Mouse (Mus musculus) left cerebral cortex, adult 9 months (tissue): Measurements from ENCODE around the gene Ralgps2.

Experiments used
- DNase-seq, 2 experiments: peaks; one replicate each; pipeline ENCODE4 v3.0.0; 2022; ENCODE audit warnings: low spot score in 2 of 2

Gene Ralgps2

DNA sequence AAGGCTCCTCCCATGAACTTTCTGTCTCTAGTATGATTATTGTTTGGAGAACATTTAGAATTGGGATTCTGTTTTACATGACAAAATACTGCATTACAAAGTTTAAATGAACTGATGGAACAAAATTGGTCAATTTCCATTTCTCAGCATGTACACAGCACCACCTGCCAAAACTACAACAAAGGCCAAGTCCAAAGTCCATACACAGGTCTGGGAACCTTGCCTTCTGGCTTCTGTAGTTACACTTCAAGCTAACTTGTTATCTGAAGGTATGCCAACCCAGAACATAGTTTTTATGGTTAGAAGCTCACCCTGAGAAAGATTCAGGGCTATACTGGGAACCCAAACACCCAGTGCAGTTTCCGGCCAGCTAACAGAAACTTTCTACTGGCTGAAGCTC is 120.2 kb downstream of the Ralgps2 start:
- no peak for DNase-seq

DNA sequence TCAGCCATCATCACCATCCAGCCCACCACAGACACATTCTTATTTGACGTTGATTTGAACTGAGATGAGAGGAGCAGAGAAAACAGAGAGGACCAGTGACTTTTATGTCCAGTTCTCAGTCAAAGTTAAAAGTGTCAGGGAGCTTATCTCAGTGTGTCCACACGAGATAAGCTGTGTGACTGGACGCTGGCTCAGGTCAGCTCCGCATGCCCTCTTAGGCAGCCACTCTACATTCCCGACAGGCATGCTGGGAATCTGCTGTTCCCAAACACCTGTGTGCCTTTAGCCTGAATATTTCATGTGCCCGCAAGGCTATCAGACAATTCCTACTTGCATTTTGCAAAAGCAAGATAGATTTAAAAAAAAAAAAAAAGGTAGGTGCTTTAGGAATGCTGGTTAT is 125.9 kb downstream of the Ralgps2 start:
- DNase-seq = no peak

DNA sequence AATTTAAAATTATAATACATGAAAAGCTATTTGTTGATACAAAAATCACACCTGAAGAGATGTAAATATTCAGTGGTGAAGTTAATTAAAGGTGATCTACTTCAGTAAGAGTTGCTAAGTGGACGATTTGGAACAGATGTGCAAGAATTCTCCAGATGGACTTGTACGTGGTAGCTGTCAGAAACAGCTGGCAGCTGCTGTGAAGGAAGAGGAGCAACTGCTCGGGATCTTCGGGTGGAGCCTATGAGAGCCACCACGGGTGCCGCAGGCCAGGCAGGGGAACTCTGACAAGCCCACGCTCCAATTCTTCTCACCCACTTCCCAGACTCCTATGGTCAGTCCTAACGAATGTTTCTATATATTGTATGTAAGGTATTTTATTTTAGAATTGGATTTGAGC is 126.7 kb downstream of the Ralgps2 start:
- no peak for DNase-seq

DNA sequence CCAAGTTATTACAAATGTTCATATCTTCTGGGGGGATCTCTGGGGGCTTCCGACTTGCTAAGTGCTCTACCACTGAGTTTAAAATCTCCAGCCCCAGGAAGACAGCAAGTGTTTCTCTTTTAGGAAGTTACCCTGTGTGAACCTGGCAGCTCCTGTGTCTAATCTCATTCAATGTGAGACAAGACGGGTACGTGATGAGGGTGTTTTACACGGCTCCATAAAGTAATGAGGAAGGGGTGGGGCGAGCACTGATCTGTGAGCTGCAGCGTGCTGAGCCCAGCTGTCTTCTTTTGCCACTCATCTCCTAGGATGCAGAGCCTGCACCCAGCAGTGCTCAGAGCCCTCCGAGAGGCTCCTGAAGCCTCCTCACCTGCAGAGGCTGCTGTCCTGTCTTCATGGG is 127.5 kb downstream of the Ralgps2 start:
- no peak for DNase-seq

DNA sequence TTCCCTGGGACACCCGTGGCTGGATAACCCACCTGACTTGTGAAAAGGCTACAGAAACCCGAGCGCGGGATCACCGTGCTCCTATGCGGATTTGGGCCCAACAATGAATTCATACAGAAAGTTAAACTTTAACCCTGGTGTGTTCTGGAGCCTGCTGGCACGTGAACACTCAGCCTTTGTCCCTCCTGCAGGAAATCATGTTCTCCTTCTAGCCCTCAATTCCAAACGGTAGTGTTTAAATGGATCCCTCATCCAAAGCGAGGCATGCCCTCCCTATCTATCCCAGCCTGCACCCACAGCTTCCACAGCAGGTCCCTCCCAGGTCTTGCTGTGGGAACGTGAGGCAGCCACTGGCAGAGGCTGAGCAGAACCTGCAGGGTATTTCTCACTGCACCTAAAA is 131.1 kb downstream of the Ralgps2 start:
- DNase-seq = no peak

DNA sequence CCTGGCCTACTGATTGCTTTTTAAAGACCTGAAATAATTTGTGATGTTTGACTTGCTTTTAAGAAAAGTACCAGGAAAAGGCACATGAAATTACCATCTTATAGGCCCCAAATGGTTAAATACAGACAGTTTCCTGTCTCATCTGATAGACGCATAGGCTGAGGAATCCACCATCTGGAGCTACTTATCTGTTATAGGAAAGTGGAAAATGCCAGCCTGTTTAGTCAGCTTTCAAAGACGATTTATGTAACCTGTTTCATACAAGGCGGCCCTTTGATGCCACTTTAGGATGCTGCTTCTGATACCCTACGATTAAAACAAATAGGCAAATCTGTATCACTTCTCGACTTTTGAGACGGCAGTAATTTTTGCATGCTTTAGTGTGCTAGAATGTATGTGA is 138.2 kb downstream of the Ralgps2 start:
- no peak for DNase-seq

DNA sequence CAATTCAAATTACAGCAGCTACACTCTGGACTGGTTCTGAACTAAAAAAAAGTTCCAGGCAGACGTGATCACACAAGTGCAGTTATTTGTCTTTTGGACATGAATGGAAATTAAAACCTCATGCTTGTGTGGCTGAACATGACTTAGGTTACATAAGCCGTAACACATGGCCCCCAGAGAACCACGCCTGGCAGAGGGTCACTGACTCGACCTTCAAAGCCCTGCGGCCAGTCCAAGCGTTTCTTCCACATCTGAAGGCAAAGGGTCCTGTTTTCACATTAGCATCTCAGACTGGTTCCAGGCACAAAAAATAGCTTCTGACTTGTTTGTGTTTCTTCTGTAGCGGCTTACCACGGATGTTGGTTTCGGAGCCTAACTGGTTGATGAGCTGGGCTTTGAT is 143.2 kb downstream of the Ralgps2 start:
- no peak for DNase-seq

DNA sequence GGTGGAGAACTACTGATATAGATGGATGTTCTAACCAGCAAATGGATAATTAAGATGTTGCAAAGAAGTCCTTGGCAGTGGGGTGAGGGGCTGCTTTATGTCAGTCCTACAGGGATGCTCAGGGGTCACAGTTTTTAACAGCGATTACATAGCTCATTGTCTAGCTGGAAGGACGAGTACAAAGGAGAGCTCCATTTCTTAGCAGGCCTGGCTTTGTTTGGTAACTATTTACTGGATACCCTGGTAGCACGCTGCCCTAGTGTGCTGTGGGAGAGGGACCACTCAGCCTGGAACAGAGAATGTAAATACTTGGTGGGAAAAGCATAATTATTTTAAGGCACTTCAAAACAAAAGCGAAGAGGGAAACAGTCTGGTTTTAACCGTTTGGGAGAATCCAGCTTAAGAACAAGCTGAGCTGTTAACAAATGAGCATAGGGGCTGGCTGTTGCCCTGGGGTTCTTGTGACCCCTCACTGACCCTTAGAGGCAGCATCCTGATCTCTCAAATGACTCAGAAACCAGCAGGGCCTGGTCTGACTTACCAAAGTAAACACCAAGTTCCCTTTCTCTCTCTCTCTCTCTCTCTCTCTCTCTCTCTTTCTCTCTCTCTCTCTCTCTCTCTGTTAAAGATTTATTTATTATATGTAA is 149.5 kb downstream of the Ralgps2 start:
- DNase-seq = no peak

DNA sequence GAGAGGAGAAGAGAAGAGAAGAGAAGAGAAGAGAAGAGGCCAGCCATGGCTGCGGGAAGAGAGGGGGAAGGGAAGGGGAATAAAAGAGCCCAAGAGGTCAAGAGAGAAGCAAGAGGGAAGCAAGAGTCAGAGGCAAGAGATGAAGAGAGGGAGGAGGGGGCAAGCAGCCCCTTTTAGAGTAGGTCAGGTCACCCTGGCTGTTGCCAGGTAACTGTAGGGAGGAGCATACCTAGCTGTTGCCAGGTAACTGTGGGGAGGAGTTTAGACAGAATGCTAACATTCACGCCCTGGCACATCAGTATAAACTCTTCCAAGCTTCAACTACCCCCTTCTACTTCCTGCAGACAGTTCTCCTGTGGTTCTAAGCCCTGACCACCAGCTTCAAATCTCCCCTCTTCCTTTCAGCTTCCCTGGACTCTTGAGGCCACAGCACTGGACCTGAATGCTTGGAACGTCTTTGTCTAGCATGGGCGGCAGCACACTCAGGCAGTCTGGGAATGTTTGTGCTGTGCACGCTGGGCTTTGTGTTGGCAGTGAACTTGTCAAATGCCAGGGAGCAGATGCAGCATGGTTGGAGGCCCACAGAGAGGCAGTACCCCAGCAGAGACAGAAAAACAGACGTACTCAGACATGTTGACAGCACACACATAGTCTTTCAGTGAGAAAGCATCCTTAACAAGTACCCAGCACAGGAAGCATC is 152.1 kb downstream of the Ralgps2 start:
- no peak for DNase-seq

DNA sequence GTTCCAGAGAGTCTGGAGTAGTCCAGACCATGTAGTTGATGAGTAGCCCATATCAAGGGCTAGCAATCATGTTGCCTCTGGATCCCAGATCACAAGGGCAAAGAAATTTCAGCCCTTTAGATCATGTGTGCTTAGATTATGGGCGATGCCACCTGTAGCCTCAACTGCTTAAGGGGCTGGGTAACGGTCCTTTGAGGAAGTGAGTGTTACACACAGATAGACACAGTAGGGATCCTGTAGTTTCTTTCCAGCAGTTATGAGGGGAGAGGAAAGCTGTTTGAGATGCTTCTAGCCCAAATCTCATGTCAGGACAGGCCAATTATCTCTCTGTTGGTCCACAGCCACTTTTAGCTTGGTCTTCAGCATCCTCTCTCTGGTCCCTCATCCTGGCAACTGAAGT is 153.4 kb downstream of the Ralgps2 start:
- no peak for DNase-seq

DNA sequence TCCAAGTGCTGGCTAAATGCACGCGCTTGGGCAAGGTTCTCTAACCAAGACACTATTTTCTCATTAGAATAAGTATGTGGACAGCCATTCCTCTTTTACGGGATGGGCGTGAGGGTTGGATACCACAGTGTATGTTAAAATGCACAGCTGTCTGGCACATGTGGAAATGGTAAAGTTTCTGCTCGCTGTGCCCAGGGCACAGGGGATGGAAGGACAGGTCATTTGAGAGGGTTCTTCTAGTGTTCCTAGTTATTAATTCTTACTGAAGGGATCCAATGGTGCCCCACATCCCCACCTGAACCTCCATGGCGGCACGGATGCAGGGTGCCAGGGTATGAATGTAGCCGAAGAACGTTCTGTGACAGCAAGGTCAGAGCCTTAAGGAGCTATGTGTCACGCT is 154.5 kb downstream of the Ralgps2 start:
- DNase-seq = no peak

DNA sequence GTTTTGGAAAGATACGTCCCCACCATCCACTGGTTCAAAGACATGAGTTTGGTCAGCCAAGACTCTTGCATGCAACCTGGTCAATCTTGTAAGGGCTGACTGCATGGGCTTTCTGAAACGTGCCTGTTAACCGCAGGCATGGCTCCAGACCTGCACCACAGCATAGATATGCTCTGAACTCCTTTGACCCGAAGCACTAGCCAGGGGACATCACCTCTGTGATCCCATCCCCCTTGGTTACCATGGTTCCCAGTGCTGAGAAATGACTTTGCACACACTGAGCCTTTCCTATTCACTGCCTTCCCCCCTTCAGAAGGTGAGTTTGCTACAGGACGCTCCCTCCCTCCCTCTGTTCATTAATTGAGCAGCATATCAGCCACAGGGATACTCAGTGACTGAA is 155.3 kb downstream of the Ralgps2 start:
- no peak for DNase-seq

DNA sequence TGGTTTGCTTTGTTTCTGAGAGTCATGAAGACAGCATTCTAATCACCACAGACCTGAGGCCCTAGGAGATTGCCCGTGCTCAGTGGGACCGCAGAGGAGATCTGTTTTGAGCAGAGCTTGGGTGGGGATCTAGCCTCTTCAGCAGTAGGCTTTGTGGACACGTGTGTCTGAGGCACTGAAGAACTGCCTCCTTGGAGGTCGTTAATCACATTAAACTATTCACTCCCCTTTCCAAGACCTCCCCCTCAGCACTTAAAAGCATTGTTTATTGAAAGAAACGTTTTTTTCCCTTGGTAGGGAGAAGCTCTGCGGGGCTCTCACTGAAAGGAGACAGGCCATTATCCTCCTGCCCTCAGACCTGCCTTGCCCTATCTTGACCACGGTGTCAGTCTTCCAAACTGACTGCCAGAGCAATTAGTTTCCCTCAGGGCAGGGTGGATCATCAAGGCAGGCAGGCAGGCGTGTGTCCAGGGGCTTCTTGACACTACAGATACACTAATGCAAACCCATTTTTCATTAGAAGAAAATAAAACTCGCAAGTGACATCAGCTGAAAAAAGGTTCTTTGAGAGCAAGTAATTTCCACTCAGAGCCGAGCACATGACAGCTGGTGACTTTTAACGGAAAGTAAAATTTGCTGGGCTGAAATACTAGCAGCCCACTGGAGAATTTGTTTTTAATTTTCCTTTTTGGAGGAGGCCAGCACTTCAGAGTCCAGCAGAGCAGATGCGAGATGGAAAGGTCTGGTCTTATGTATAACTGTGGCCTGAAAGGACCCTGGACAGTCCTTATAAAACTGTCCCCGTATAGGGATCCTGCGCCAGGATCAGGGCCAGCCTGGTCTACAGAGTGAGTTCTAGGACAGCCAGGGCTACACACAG is 157.2 kb downstream of the Ralgps2 start:
- DNase-seq = no peak

DNA sequence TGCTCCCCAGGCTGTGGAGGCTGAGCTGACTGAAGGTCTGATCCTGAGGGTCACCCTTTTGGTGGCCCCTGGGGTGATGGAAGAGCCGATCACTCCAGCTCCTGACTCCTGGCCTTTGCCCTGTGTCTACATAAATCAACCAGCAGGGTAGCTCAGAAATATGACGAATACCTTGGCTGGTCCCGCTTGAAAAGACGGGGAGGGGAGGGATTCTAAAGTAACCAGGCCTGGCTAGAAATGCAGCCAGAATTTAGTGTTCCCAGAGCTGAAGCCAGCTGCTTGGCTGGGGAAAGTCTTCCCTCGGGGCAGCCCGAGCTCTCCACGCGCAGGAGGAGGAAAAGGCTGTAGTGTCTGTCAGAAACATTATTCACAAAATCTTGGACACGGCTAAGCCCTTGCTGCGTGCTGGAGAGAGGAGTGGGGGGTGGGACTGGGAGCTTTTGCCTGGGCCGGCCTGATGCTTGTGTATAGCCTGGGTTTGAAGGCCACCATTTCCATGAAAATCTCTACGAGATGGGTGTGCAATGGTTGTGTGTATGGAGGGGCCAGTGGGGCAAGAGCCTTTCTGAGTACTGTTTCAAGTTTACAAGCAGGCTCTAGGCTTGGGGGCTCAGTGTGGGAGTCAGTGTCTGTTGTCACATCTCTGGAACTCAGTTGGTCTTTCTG is 158.2 kb downstream of the Ralgps2 start:
- DNase-seq = no peak

DNA sequence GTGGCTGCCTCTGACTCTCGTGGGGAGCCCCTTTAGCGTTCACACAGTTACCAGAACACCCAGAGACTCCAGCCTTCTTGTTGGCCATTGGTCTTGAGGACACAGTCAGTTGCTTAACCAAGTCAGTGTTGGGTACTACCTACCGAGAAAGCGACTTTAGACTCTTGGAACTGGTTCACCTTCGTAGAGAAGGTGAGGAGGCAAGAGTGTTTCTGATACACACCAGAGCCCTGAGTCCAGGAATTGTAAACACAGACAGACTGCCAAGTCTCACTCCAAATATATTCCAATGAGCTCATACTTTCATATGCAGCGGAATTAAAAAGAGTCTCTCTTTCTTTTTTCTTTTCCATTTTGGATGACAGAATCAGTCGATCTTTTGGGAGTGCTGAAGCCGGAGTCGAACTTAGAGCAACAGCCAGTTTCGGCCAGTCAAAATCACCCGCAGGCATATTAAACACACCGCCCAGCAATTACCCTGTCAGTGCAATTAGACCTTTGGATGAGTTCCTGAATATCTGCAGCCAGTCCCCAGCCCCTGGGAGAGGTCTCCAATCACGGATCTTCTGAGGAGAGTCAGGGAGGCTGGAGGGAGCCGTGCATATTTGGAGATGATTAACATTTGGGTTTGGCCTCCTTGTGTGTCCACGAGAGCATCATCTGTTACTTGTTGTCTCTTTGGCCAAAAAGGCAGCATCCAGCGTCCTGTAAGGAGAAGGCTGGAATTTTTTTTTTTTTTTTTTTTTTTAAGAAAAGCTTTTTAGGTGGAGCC is 159.0 kb downstream of the Ralgps2 start:
- no peak for DNase-seq

DNA sequence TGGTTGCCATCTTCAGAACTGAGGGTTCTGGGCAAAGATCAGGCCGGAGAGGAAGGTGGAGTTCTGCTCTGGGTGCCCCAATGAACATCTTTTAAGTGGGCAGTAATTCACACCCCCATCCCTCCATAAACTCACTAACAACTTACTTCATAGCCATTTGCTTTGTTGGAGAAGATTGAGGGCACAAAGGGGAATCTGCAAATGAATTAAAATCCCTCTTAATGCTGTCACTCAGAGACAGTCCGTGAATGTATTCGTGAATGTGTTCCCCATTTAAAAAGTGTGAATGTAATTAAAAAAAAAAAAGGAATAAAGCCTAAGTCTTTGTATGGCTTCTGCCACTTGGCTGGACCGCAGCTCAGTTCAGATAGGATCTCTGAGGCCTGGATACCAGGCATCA is 159.8 kb downstream of the Ralgps2 start:
- DNase-seq = no peak

DNA sequence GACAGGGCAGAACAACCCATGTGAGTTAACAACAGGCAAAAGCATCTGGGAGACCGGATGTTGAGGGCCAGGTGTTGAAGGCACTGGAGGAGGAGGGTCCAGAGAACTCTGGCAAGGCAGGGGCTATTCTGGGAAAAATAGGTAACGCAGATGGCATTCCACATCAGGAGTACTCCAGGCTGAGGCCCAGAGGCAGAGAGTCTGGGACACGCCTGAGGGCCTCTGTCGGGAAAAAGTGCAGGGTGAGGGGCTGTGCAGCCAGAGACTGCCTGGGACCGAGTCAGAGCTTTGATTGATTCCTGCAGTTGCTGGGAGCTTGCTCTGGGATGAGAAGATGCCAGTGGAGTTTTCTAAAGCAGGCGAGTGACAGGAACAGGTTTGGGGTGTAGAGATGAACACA is 160.4 kb downstream of the Ralgps2 start:
- DNase-seq = no peak

DNA sequence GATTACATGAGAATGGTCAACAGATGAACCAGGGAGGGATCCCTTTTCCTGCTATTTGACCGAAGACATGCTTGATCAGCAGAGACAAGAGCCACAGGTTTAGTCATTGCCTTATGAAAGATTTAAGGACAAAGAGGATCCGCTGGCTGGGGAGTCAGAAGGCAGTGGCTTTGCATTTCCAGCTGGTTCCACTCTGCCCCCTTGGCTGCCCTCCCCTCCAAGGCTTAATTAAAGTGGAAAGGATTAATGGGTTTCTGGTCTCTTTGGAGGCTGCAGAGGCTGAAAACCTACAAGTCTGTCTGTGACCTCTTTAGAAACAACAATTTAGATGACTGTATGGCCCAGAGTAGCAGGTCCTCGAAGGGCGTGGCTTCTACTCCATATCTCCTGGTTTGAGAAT is 161.5 kb downstream of the Ralgps2 start:
- DNase-seq = no peak

DNA sequence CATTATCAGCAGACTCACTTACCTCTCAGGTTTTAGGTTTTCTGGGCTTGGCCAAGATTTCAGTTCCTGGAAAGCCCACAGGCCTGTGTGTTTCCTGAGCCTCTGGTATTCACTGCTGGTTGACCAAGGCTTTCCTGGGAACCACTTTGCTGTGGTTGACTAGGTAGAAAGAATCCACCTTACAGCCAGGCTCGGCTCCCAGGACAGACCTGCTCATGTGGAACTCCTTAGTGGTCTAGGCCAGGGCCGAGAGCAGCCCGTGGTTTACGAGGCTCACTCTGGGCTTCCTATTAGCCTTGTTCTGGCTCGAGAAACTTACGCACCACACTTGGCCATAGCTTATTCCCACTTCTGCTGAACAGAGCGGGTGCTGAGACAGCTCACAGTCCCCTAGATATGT is 163.4 kb downstream of the Ralgps2 start:
- DNase-seq = no peak

DNA sequence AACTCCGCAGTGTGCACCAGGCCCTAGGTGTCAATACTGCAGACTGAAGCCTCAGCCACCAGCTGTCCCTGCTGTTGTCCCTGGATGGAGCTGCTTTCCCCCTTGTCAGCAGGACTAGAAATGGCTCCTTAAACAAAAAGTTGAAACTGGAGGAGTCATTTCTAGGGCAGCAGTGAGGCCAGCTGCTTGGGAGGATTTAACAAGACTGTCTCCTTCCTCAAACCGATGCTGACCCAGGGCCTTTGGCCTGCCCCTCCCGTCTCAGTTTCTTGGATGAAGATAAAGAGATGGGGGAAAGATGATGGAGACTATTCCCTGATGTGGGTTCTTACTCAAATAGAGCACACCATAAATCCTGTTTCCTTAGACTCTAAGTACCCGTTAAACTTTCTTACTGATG is 164.2 kb downstream of the Ralgps2 start:
- no peak for DNase-seq

DNA sequence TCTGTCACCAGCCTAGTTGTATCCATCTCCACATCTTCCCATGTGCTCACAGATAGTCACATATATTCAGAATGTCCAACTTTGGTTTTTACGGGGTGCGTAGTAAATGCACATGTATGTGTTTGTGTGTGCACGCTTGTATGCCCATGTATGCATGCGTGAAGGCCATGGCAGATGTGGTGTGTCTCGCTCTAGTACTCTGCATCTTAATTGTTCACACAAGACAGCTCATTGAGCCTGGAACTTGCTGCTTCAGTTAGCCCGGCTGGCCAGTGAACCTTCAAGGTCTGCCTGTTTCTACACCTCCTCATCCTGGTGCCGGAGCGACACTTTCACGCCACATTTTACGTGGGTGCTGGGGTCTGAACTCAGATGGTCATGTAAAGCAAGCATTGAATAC is 168.6 kb downstream of the Ralgps2 start:
- DNase-seq = no peak
